Mouse (Mus musculus): ENCODE data around the gene 4933415A04Rik.

DNA sequence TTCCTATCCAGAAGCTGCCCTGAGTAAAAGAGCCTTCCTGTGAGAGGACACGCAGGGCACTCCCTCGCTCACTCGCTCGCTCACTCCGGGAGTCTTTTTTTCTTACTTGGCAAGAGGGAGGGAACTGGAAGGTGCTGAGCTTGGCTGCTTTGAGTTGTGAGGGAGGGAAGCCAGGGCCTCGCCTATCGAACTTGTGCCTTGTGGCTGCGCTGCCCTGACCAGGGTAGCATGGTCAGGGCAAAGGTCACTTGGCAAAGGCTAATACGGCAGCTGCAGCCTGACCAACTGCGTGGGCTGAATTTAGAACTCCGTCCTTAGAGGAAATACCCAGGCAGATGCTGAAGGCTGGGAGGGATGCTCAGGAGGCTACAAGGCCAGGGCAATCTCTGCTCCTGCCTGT, 37.1 kb upstream of the 4933415A04Rik start:
- TF ChIP-seq CTCF (IDR thresholded peaks at IDR 0.05; ENCODE audit: low read depth, low read length) (no peak), POLR2A (IDR thresholded peaks at IDR 0.05; ENCODE audit: extremely low read depth, insufficient read depth, low read length) (no peak)

Measured in liver, adult 2 months (tissue).